Mouse (Mus musculus): ENCODE measurements at regions not wholly inside any gene's neighbourhood (a gene's known extent, or its start where the extent isn't known, plus 50 kb on each side); places are given as distances from the start of the nearest gene placed in this dataset.

- DNase-seq (ENCODE audit: low read depth, low spot score), result no peak
Measured at GRCm38 (mm10) chr9:117967080-117967479, 73.2 kb upstream of the Azi2 start.

- peak; percentile 76 for DNase-seq (ENCODE audit: low read depth, low spot score)
Measured at GRCm38 (mm10) chr9:117966326-117966989, 73.8 kb upstream of the Azi2 start.

DNA sequence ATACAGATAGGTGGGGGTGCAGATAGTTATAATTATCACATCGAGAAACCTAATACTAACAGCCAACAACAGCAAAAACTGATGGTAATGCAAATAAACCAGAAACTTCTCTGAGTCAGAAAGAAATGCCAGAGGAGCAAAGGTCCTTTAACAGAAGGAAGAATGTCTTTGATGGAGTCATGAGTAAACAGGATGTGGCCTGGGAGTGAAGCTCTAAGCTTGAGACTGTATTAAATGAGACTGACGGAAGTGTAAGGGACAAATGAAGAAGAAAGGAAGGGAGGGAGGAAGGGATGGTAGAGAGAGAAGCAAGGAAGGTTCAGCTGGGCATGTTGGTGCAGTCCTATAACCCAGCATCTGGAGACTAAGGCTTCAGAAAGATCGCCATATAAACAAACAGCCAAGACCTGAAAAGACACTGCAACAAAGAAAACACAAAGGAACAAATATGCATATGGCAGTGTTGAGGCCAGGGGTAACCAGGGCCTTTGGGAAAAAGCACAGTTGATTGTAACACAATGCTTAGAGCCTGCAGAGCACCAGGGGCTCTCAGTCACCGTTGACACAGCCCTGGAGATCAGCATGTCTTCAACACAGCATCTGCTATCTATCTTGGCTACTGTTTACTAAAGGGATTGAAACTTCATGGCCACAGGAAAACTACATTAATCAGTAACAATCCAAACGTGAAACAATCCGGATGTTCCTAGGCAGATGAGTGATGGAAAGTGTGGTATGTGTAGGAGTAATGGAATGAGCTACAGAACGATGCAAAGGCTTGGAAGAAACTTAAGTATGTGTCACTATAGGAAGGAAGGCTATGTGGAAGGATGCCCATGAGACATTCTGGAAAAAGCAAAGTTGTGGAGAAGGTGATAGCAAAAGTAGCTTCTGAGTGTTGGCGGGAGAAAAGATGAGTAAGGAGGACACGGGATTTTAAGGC is 77.9 kb upstream of the Azi2 start:
- peak; percentile 86 for DNase-seq (ENCODE audit: low read depth, low spot score)

GRCm38 (mm10) chr9:117959845-117960244 is 80.5 kb upstream of the Azi2 start:
- no peak for DNase-seq (ENCODE audit: low read depth, low spot score)

- no peak for DNase-seq (ENCODE audit: low read depth, low spot score)
Measured at GRCm38 (mm10) chr9:117957195-117957594, 83.1 kb upstream of the Azi2 start.

DNA sequence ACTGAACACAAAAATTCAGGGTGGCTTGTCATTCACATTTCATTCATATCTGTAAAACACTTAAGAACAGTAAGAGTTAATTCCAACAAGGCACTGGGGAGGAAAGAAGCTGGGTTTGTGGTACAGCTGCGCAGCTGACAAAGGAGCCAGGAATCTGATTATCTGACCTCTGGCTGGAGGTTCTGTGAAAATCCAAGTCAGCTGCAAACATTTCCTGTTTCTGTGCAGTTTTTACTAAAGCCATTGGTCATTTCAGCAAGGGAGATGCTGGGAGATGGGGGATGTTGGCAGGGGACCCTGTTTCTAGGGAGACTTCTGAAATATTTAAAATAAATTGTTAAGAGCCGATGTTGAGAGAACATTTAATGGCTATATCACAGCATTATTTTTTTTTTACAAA is 83.6 kb upstream of the Azi2 start:
- peak; percentile 75 for DNase-seq (ENCODE audit: low read depth, low spot score)

DNA sequence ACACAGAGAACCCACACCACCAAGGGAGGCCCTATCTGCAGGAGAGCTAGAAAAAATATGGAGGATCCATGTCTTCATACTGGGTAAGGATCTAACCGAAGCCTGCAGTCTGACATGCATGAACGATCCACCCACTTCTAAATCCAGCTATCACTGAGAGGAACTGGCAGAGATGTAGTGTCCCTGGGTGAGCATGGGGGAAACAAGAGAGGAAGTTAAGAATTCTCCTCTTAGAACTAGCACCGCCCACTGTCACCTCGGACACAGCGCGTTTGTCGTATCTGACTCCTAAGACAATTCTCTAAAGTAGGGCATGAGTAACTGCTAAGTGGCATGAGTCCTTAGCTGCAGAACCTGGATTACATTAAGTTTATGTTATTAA is 112.8 kb upstream of the Azi2 start:
- DNase-seq (ENCODE audit: low read depth, low spot score), result no peak

GRCm38 (mm10) chr9:117926700-117927465 is 113.4 kb upstream of the Azi2 start:
- DNase-seq (ENCODE audit: low read depth, low spot score), result peak; percentile 72

GRCm38 (mm10) chr9:117922992-117923391 is 117.3 kb upstream of the Azi2 start:
- no peak for DNase-seq (ENCODE audit: low read depth, low spot score)

DNA sequence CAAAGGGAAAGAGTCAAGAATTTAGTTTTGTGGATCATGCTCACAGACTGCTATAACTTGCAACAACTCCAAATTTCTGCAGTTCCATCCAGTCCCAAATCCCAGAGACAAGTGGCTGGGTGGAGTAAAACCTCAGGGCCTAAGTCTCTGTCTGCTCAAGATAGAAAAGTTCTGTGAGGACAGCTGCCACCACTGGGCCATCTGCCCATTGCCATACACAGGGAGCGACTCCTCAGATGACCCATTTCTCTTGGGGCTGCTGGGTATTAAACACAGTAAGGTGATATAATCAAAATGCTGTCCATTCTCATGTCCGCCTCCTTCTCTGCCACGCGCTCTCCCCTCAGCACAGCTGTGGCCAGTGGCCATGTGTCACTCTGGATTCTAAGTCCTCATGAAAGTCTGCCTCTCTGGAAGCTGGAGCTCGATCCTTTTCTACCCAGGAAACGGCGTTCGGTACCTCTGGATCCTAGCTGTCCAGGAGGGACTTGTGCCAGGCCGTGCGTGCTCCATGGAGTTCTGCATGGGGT is 132.3 kb upstream of the Azi2 start:
- no peak for DNase-seq (ENCODE audit: low read depth, low spot score)

DNA sequence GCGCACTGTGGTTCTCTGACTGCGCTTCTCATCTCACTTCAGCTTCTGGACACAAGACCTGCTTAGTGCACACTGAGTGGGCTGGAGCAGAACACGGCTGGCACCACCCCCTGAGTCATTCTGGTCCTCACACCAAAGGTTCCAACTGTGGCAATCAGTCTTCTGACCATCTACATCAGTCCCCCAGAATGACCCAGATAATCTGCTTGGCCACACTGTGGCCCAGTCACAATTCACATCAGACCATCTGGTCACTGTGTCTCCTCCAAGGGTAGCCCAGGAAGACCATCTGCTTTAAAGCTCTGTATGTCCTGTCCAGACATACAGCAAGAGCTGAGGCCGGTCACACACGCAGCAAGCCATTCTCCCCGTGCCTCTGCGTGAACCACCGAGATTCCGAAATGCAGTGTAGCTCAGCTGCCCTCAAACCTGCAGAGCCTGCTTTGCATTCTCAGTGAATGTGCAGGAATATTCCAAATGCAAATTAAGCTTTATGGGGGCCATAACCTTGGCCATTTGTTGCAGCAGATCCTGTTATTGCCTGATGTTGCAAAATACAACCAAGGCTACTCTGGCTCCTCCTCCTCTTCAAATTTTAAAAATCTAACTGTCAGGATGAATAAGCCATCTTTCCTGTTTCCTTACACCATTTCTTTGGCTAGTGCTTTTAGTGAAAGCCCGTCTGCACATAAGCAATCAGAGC is 135.1 kb upstream of the Azi2 start:
- DNase-seq (ENCODE audit: low read depth, low spot score), result no peak

DNA sequence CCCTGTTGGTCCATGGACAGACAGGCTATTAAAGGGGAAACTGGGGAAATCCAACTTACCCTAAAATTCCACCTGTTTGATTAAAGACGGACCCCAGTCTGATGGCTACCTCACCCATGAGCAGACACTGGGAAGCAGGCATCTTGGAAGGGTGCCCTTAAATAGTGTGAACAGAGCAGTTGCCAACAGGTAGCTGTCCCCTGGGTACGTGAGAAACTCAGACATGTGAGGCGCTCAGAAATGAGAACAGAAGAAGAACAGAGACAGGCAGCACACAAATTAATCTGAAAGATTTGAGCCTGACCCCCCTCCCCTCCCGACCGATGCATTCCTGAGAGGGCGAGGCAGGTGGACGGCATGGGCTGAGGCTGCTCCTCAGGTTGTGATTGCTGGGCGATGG is 135.7 kb upstream of the Azi2 start:
- no peak for DNase-seq (ENCODE audit: low read depth, low spot score)

GRCm38 (mm10) chr9:117903025-117903424 is 137.3 kb upstream of the Azi2 start:
- peak; percentile 77 for DNase-seq (ENCODE audit: low read depth, low spot score)

DNA sequence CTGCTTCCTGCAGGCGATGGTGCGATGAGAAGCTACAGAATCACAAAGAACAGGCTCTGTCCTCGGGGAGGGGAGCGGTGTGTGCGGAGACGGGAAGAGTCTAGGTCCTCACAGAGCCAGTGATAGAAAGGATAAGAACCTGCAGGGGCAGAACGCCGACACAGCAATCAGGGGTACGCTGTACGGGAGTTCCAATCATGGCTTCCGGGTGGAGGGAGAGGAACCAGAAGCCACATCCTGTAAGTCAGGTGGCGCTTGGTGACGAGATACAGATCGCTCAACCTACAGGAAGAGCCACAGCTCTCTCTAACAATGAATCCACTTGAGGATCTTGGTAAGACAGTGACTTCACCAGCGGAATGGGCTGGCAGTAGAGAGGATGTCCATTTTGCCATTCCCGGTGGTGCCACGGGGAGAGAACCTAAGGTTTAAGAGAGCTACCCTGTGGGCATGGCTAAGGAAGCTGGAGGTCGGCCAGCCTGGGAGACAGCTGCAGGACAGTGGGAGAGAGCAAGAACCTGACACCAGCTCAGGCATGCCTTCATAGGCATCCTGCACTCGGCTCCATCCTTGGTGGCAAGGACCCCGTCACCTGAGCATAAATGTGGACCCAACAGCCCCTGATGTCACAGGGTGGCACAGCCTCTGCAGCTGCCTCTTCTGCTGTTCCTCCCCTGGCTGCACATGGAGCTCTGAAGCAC is 137.9 kb upstream of the Azi2 start:
- DNase-seq (ENCODE audit: low read depth, low spot score), result no peak

DNA sequence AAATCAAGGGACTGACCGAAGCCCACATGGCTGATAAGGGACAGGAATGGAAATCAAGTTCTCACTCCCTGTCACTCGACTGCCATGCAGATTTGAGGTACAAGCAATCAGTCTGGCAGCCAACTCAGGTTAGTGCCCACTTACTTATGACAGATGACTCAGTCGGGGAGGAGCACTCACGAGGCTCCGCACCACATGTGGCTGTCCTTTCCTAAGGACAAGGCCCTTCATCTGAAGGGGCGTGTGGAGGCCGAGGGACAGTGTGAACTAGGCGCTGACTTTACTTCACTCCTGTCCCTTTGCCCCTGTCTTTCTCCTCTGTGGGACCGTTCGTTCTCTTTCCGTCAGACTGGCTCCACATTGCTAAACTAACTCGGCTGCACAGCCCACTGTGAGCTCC is 139.7 kb upstream of the Azi2 start:
- DNase-seq (ENCODE audit: low read depth, low spot score), result no peak

DNA sequence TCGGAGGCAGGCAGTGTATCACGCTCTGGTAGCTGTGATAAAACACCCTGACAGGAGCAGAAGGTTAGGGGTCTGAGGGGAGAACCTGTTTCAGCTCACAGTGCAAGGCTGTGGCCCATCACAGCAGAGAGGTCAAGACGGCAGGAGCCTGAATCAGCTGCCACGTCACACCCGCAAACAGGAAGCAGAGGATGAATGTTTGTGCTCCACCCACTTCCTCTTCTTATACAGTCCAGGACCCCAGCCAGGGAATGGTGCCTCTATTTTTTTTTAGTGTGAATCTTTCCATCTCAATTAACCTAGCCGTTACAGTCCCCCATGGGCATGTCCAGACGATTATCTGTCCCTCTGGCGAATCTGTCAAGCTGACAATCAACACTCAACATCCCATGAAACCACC is 143.8 kb upstream of the Azi2 start:
- no peak for DNase-seq (ENCODE audit: low read depth, low spot score)

GRCm38 (mm10) chr9:117892601-117893000 is 147.7 kb upstream of the Azi2 start:
- DNase-seq (ENCODE audit: low read depth, low spot score), result no peak

- DNase-seq (ENCODE audit: low read depth, low spot score), result no peak
Measured at GRCm38 (mm10) chr9:117873172-117873571, 167.1 kb upstream of the Azi2 start.

- DNase-seq (ENCODE audit: low read depth, low spot score), result no peak
Measured at GRCm38 (mm10) chr9:117872387-117873081, 167.8 kb upstream of the Azi2 start.

GRCm38 (mm10) chr9:117872021-117872386 is 168.3 kb upstream of the Azi2 start:
- no peak for DNase-seq (ENCODE audit: low read depth, low spot score)

All from 3T3-L1 (cell line).